Mouse (Mus musculus) embryonic fibroblast, embryonic 13.5 days (primary cell): ENCODE measurements around the gene Dcdc2a.

Source experiments
- CTCF ChIP-seq: IDR thresholded peaks from 2 replicates; pipeline ENCODE4 v1.5.1; 2011; ENCODE audit warnings: mild to moderate bottlenecking, control low read depth, low read length, moderate library complexity, borderline replicate concordance; ENCODE audit not compliant: insufficient read depth
- POLR2A ChIP-seq: IDR thresholded peaks from 2 replicates; pipeline ENCODE4 v1.6.1; 2011; ENCODE audit warnings: low read depth, mild to moderate bottlenecking, control low read depth, low read length, moderate library complexity

GRCm38 (mm10) chr13:25187326-25187710, 131.5 kb downstream of the Dcdc2a start:
- TF ChIP-seq POLR2A: no peak
- no peak for TF ChIP-seq CTCF
